Mouse (Mus musculus): ENCODE results near the gene Mcu. TPM values are rescaled to one million over a fixed set of nuclear protein-coding genes. Genes with fewer than 3 reads are reported as not detected.
A peak's percentile ranks its signal among the peaks of the same experiment; 100 is the strongest.

Gene Mcu
- polyA plus RNA-seq, 1 experiment from 2014 or later = 53.4 TPM

DNA sequence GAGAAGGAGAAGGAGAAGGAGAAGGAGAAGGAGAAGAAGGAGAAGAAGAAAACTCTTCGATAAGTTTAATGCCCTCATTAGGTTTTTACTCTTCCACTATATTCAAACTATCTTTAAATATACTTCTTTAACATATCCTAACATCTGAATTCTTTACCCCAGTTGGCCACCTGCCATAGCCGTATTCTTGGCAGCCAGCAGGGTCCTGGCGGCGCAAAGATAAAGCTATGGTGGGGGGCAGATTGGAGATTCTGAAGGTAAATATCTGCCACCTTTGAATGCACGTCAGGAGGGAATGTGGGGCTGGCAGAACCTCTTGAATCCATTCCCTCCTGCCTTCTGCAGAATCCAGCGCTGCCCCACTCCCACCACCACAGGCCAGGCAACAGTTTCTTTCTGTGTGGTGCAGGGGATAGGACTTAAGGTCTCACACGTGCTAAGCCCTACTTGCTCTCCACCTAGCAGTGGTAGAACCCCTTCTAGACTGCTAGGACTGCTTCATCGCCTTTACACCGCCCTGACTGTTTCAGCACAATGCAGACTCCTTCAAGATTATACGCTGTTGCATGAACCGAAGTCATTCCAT, 11.5 kb downstream of the Mcu start:
- ATAC-seq (ENCODE audit: insufficient number of reproducible peaks, low FRiP score, low TSS enrichment, low read depth) = no peak
- H3K27ac ChIP-seq = no peak overlapping the region; the same call in 1 of the 2 replicates
- no peak overlapping the region for H3K4me3 ChIP-seq
- peaks cover 23% of the 10 kb centered on the region for H3K4me1 ChIP-seq
- H3K27me3 ChIP-seq = no peaks in the 10 kb centered on the region
- H3K9ac ChIP-seq = no peak overlapping the region
- WGBS = 62% methylated on average over 11 of the region's 11 CpGs
- H3K4me2 ChIP-seq = 0 out of 2 replicates have a peak overlapping the region, but pooled peaks have one; percentile 10
- no peaks in the 10 kb centered on the region for H3K9me3 ChIP-seq
- no peaks in the 10 kb centered on the region; the same call in 1 of the 2 replicates for H3K36me3 ChIP-seq

DNA sequence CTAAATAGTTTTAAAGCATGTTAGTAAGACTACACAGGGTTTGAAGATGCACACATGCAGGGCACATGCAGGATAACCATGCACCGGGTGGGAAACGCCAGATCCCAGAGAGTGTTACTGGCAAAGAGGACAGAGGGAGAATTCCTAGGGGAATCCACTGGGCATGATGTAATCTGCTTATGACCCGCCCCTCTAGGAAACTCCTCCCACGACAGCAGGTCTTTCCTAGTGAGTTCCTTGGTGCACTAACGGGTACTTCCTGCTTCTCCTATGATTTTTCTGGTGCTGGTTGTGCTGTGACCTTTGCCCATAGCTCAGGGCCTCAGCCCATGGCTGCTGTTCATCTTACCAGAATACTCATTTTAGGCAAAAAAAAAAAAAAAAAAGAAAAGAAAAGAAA, 12.6 kb downstream of the Mcu start:
- no peak overlapping the region for H3K4me3 ChIP-seq

GRCm38 (mm10) chr10:59602891-59603290, 13.6 kb downstream of the Mcu start:
- no peak for ATAC-seq (ENCODE audit: insufficient number of reproducible peaks, low FRiP score, low TSS enrichment, low read depth)
- no peak overlapping the region for H3K4me3 ChIP-seq
- WGBS = 62% methylated on average over 14 of the region's 14 CpGs
- H3K27ac ChIP-seq = no peak overlapping the region
- peaks cover 19% of the 10 kb centered on the region for H3K4me1 ChIP-seq
- no peak overlapping the region for H3K4me2 ChIP-seq
- H3K36me3 ChIP-seq = no peaks in the 10 kb centered on the region; the same call in 1 of the 2 replicates
- no peaks in the 10 kb centered on the region for H3K27me3 ChIP-seq
- H3K9me3 ChIP-seq = no peaks in the 10 kb centered on the region
- no peak overlapping the region for H3K9ac ChIP-seq

More for the DNA sequence above, 12.6 kb downstream of the Mcu start:
- H3K9me3 ChIP-seq = no peaks in the 10 kb centered on the region
- H3K27me3 ChIP-seq = no peaks in the 10 kb centered on the region
- no peak for ATAC-seq (ENCODE audit: insufficient number of reproducible peaks, low FRiP score, low TSS enrichment, low read depth)
- peaks cover 20% of the 10 kb centered on the region for H3K4me1 ChIP-seq
- H3K27ac ChIP-seq = no peak overlapping the region
- 57% methylated on average over 5 of the region's 5 CpGs for WGBS
- H3K36me3 ChIP-seq = no peaks in the 10 kb centered on the region; the same call in 1 of the 2 replicates
- no peak overlapping the region for H3K9ac ChIP-seq
- H3K4me2 ChIP-seq = no peak overlapping the region

DNA sequence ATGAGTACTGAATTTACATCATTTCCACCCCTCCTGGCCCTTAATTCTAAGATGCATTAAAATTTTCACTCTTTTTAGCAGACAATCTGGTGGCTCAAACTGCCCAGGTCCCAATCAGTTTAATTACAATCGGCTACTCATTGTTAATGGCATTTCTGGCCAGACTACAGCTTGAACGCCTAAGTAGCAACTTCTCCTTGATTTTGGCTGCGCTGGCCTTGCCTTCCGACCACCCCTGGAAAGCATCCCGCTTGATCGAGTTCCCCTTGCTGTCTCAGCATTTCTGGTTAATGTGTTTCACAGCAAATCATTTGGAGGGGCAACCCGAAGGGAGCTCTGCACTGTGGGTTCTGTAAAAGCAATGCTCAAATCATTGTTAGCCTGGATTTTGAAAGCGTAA, 14.4 kb downstream of the Mcu start:
- ATAC-seq (ENCODE audit: insufficient number of reproducible peaks, low FRiP score, low TSS enrichment, low read depth) = no peak
- no peak overlapping the region for H3K9ac ChIP-seq
- WGBS = 43% methylated on average over 8 of the region's 8 CpGs
- H3K4me2 ChIP-seq = no peak overlapping the region
- peaks cover 19% of the 10 kb centered on the region for H3K4me1 ChIP-seq
- H3K9me3 ChIP-seq = no peaks in the 10 kb centered on the region
- H3K27ac ChIP-seq = peak overlapping the region; percentile 22; the same call in 1 of the 2 replicates
- H3K36me3 ChIP-seq = peaks cover 2% of the 10 kb centered on the region
- no peaks in the 10 kb centered on the region for H3K27me3 ChIP-seq
- no peak overlapping the region for H3K4me3 ChIP-seq

GRCm38 (mm10) chr10:59600516-59600915, 16.0 kb downstream of the Mcu start:
- H3K9ac ChIP-seq = no peak overlapping the region
- peaks cover 7% of the 10 kb centered on the region for H3K36me3 ChIP-seq
- no peak overlapping the region for H3K27ac ChIP-seq
- H3K4me2 ChIP-seq = no peak overlapping the region
- H3K4me3 ChIP-seq = no peak overlapping the region
- ATAC-seq (ENCODE audit: insufficient number of reproducible peaks, low FRiP score, low TSS enrichment, low read depth) = no peak
- H3K4me1 ChIP-seq = peaks cover 19% of the 10 kb centered on the region
- no peaks in the 10 kb centered on the region for H3K27me3 ChIP-seq
- 59% methylated on average over 8 of the region's 8 CpGs for WGBS
- no peaks in the 10 kb centered on the region for H3K9me3 ChIP-seq

GRCm38 (mm10) chr10:59593826-59594570, 22.5 kb downstream of the Mcu start:
- ATAC-seq (ENCODE audit: insufficient number of reproducible peaks, low FRiP score, low TSS enrichment, low read depth) = no peak
- Histone ChIP-seq H3K4me2 (no peak overlapping the region), H3K36me3 (peaks cover 7% of the 10 kb centered on the region; the same call in 1 of the 2 replicates), H3K4me1 (peaks cover 9% of the 10 kb centered on the region), H3K27me3 (no peaks in the 10 kb centered on the region), H3K9ac (no peak overlapping the region), H3K4me3 (no peak overlapping the region), H3K27ac (no peak overlapping the region), H3K9me3 (no peaks in the 10 kb centered on the region)
- 60% methylated on average over 13 of the region's 13 CpGs for WGBS

DNA sequence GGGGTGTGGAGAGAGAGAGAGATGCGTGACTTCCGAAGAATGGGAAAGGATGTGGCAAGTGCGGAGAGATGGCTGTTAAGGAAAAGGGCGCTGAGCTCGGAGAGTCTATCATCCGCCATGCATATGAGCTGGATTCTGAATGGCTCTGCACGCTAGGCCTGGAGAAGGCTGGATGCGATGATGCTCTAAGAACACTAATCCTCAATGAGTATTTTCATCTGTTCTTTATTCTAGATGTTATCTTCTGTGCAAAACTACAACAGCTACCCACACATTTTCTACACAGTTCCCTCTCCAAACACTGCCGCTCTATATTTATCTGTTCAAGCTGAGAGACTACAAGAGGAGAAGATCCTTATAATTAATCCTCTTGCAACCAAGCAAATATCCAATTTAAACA, 25.9 kb downstream of the Mcu start:
- 96% methylated on average over 9 of the region's 9 CpGs for WGBS
- H3K4me2 ChIP-seq = no peak overlapping the region
- H3K27me3 ChIP-seq = no peaks in the 10 kb centered on the region
- H3K36me3 ChIP-seq = no peaks in the 10 kb centered on the region
- H3K4me3 ChIP-seq = no peak overlapping the region
- peaks cover 9% of the 10 kb centered on the region for H3K4me1 ChIP-seq
- no peaks in the 10 kb centered on the region for H3K9me3 ChIP-seq
- no peak overlapping the region for H3K27ac ChIP-seq
- ATAC-seq (ENCODE audit: insufficient number of reproducible peaks, low FRiP score, low TSS enrichment, low read depth) = no peak
- no peak overlapping the region for H3K9ac ChIP-seq

- WGBS = 80% methylated on average over 13 of the region's 13 CpGs
- Histone ChIP-seq H3K4me3 (no peak overlapping the region), H3K27me3 (no peaks in the 10 kb centered on the region), H3K4me2 (no peak overlapping the region), H3K9ac (no peak overlapping the region), H3K9me3 (no peaks in the 10 kb centered on the region), H3K36me3 (no peaks in the 10 kb centered on the region), H3K27ac (no peak overlapping the region), H3K4me1 (peaks cover 9% of the 10 kb centered on the region)
- no peak for ATAC-seq (ENCODE audit: insufficient number of reproducible peaks, low FRiP score, low TSS enrichment, low read depth)
Observed at GRCm38 (mm10) chr10:59589856-59590255, 26.6 kb downstream of the Mcu start.

- 72% methylated on average over 7 of the region's 7 CpGs for WGBS
- no peaks in the 10 kb centered on the region for H3K36me3 ChIP-seq
- H3K9me3 ChIP-seq = no peaks in the 10 kb centered on the region
- no peak overlapping the region for H3K4me2 ChIP-seq
- no peak overlapping the region for H3K27ac ChIP-seq
- H3K4me3 ChIP-seq = no peak overlapping the region
- H3K27me3 ChIP-seq = no peaks in the 10 kb centered on the region
- ATAC-seq (ENCODE audit: insufficient number of reproducible peaks, low FRiP score, low TSS enrichment, low read depth) = no peak
- peaks cover 9% of the 10 kb centered on the region for H3K4me1 ChIP-seq
- no peak overlapping the region for H3K9ac ChIP-seq
Observed at GRCm38 (mm10) chr10:59589420-59589819, 27.1 kb downstream of the Mcu start.

GRCm38 (mm10) chr10:59588135-59588534, 28.4 kb downstream of the Mcu start:
- no peaks in the 10 kb centered on the region for H3K27me3 ChIP-seq
- WGBS = 87% methylated on average over 7 of the region's 7 CpGs
- no peak overlapping the region for H3K4me2 ChIP-seq
- H3K36me3 ChIP-seq = 0 out of 2 replicates have a peak, but pooled peaks cover 3% of the 10 kb centered on the region
- H3K4me1 ChIP-seq = no peaks in the 10 kb centered on the region
- H3K27ac ChIP-seq = no peak overlapping the region
- H3K9me3 ChIP-seq = no peaks in the 10 kb centered on the region
- ATAC-seq (ENCODE audit: insufficient number of reproducible peaks, low FRiP score, low TSS enrichment, low read depth) = no peak
- no peak overlapping the region for H3K4me3 ChIP-seq
- no peak overlapping the region for H3K9ac ChIP-seq

DNA sequence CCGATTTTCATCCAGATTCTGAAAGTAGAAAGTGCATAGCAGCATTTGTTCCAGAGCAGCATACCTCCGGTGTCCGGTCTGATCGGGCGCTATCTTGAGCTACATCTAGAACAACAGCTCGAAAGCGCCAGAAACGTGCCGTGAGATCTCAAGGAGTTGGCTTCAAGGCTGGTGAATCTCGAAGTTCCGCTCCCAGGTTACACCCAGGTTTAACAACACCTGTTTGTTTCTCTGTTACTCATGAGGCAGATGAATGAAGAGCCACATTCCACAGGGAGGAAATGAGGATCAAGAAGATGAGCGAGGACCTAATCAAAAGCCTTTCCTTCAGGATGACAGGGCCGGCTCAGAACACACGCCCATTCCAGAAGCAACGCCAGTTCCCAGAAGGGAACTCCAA, 29.7 kb downstream of the Mcu start:
- 83% methylated on average over 15 of the region's 15 CpGs for WGBS
- Histone ChIP-seq H3K9ac (no peak overlapping the region), H3K9me3 (no peaks in the 10 kb centered on the region), H3K4me2 (no peak overlapping the region), H3K27ac (no peak overlapping the region), H3K4me3 (no peak overlapping the region), H3K27me3 (no peaks in the 10 kb centered on the region), H3K36me3 (0 out of 2 replicates have a peak, but pooled peaks cover 3% of the 10 kb centered on the region), H3K4me1 (no peaks in the 10 kb centered on the region)
- no peak for ATAC-seq (ENCODE audit: insufficient number of reproducible peaks, low FRiP score, low TSS enrichment, low read depth)

GRCm38 (mm10) chr10:59585621-59586020, 30.9 kb downstream of the Mcu start:
- 87% methylated on average over 5 of the region's 5 CpGs for WGBS
- no peak for ATAC-seq (ENCODE audit: insufficient number of reproducible peaks, low FRiP score, low TSS enrichment, low read depth)
- Histone ChIP-seq H3K9ac (no peak overlapping the region), H3K36me3 (0 out of 2 replicates have a peak, but pooled peaks cover 3% of the 10 kb centered on the region), H3K4me3 (no peak overlapping the region), H3K4me2 (no peak overlapping the region), H3K4me1 (no peaks in the 10 kb centered on the region), H3K27ac (no peak overlapping the region), H3K27me3 (no peaks in the 10 kb centered on the region), H3K9me3 (no peaks in the 10 kb centered on the region)
